Mouse (Mus musculus) liver (tissue): Measurements from ENCODE around the gene Etnk1.

ENCODE experiments used
- DNase-seq: peaks from one replicate; pipeline ENCODE4 v3.0.0-alpha.2; 2020; ENCODE audit warnings: mixed read lengths

The Etnk1 gene

GRCm38 (mm10) chr6:143221245-143221644 is 54.2 kb downstream of the Etnk1 start:
- DNase-seq: no peak

- DNase-seq: no peak
Measured at GRCm38 (mm10) chr6:143224057-143224456, 57.0 kb downstream of the Etnk1 start.

- DNase-seq: no peak
Measured at GRCm38 (mm10) chr6:143224885-143225284, 57.9 kb downstream of the Etnk1 start.

GRCm38 (mm10) chr6:143228696-143229095 is 61.7 kb downstream of the Etnk1 start:
- no peak for DNase-seq

- DNase-seq: no peak
Measured at GRCm38 (mm10) chr6:143229906-143230305, 62.9 kb downstream of the Etnk1 start.

- no peak for DNase-seq
Measured at GRCm38 (mm10) chr6:143230888-143231287, 63.9 kb downstream of the Etnk1 start.

GRCm38 (mm10) chr6:143232718-143233117 is 65.7 kb downstream of the Etnk1 start:
- no peak for DNase-seq

GRCm38 (mm10) chr6:143234868-143235267 is 67.8 kb downstream of the Etnk1 start:
- no peak for DNase-seq

GRCm38 (mm10) chr6:143239362-143240074 is 72.5 kb downstream of the Etnk1 start:
- no peak for DNase-seq

GRCm38 (mm10) chr6:143243191-143243590 is 76.2 kb downstream of the Etnk1 start:
- no peak for DNase-seq

GRCm38 (mm10) chr6:143257921-143258320 is 90.9 kb downstream of the Etnk1 start:
- no peak for DNase-seq

GRCm38 (mm10) chr6:143259169-143259629 is 92.2 kb downstream of the Etnk1 start:
- DNase-seq: no peak

GRCm38 (mm10) chr6:143259870-143260559 is 93.0 kb downstream of the Etnk1 start:
- no peak for DNase-seq

GRCm38 (mm10) chr6:143260560-143261288 is 93.7 kb downstream of the Etnk1 start:
- DNase-seq: no peak

GRCm38 (mm10) chr6:143261289-143261665 is 94.3 kb downstream of the Etnk1 start:
- no peak for DNase-seq

GRCm38 (mm10) chr6:143265482-143265881 is 98.5 kb downstream of the Etnk1 start:
- no peak for DNase-seq

GRCm38 (mm10) chr6:143279222-143279621 is 112.2 kb downstream of the Etnk1 start:
- no peak for DNase-seq
